Mouse (Mus musculus) kidney, embryonic 16.5 days (tissue): ENCODE data around the gene Tmem132d. TPM values are rescaled to one million over a fixed set of nuclear protein-coding genes. Genes with fewer than 3 reads are reported as not detected.

Source experiments
- ATAC-seq: fragments of 200-750 bp; cut with Nextera tagmentation; 2 replicates; pipeline ENCODE4 v1.8.0; 2017; ENCODE audit warnings: moderate TSS enrichment; ENCODE audit not compliant: low FRiP score, low TSS enrichment
- H3K27ac ChIP-seq: fragments of 300-500 bp; sonication (generic); 2 replicates; pipeline ENCODE4 v1.5.1; 2014; ENCODE audit warnings: low read length
- H3K27me3 ChIP-seq: fragments of 300-500 bp; sonication (generic); 2 replicates; pipeline ENCODE4 v1.6.1; 2014; ENCODE audit warnings: low read length, control low read depth, mixed read lengths; ENCODE audit not compliant: insufficient read depth
- H3K36me3 ChIP-seq: fragments of 300-500 bp; sonication (generic); 2 replicates; pipeline ENCODE4 v1.6.1; 2014; ENCODE audit warnings: low read length, control low read depth, mixed read lengths; ENCODE audit not compliant: insufficient read depth
- H3K4me1 ChIP-seq: fragments of 300-500 bp; sonication (generic); 2 replicates; pipeline ENCODE4 v1.6.1; 2014; ENCODE audit warnings: low read length, control low read depth, mixed read lengths; ENCODE audit not compliant: insufficient read depth
- H3K4me2 ChIP-seq: fragments of 300-500 bp; sonication (generic); replicated peaks from 2 replicates; pipeline ENCODE4 v1.6.1; 2014; ENCODE audit warnings: low read depth, low read length
- H3K4me3 ChIP-seq: fragments of 300-500 bp; sonication (generic); 2 replicates; pipeline ENCODE4 v1.5.1; 2014; ENCODE audit warnings: mild to moderate bottlenecking, low read length
- H3K9ac ChIP-seq: fragments of 300-500 bp; sonication (generic); replicated peaks from 2 replicates; pipeline ENCODE4 v1.6.1; 2014; ENCODE audit warnings: low read length
- H3K9me3 ChIP-seq: fragments of 300-500 bp; sonication (generic); 2 replicates; pipeline ENCODE4 v1.6.1; 2016; ENCODE audit warnings: low read length, control low read depth
- WGBS: fragments of 180-500 bp; shearing (Covaris S2); extraction: QIAGEN DNeasy Blood & Tissue Kit; methylation state at CpG from one replicate; pipeline ENCODE4 v1.1.7; 2014; 5-methylcytosine and 5-hydroxymethylcytosine counted together
- polyA plus RNA-seq: library from polyadenylated mRNA; unstranded; fragments of >200 nt; fragmentation: Nextera tagmentation; extraction: Ambion mirVana; gene quantifications from 2 replicates; pipeline ENCODE4 v1.2.1, GENCODE M21; 2015

The Tmem132d gene
- polyA plus RNA-seq, 1 experiment from 2014 or later = 0.31 TPM

DNA sequence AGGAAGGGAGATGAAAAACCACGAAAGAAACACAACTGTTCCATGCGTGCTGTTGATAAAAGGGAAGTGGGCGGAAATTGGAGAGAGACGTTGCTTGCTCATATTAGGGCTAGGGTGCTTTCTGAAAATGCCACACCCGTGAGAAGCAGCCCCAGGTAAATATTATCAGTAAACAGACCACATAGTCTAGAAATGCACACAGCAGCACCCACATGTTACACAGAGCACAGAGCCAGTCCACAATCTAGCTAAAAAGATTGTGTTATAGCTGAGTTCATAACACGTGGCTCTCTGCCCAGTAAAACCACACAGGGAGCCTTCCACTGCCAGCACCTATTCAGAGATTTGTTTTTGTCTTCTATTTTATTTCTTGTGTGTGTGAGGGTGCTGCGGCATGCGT lies 617.6 kb downstream of the Tmem132d start:
- no peak overlapping the region for H3K4me3 ChIP-seq
- no peaks in the 10 kb centered on the region for H3K36me3 ChIP-seq
- no peaks in the 10 kb centered on the region for H3K27me3 ChIP-seq
- no peak overlapping the region for H3K27ac ChIP-seq
- no peaks in the 10 kb centered on the region for H3K4me1 ChIP-seq
- H3K4me2 ChIP-seq = no peak overlapping the region
- H3K9me3 ChIP-seq = no peaks in the 10 kb centered on the region
- H3K9ac ChIP-seq = no peak overlapping the region
- no peak for ATAC-seq
- 76% methylated on average over 8 of the region's 8 CpGs for WGBS

DNA sequence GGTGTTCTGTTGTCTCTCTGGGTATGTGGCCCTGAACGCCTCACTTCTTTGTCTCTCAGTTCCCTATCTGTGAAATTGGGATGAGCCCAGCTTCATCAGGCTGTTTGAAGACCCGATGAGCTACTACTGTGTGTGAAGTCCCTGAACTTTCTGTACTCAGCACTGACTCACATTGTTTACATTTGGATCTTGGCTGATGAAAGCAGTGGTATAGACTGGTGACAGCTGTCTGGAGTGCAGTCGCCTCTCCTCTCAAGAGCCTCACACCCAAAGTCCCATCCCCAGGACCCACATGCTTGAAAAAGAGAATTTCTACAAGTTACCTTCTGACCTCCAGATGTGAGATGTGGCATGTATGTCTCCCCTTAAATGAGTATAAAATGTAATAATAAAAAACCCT lies 625.5 kb downstream of the Tmem132d start:
- Histone ChIP-seq H3K4me1 (no peaks in the 10 kb centered on the region), H3K36me3 (no peaks in the 10 kb centered on the region), H3K4me2 (no peak overlapping the region), H3K27me3 (no peaks in the 10 kb centered on the region), H3K27ac (no peak overlapping the region), H3K9ac (no peak overlapping the region), H3K9me3 (no peaks in the 10 kb centered on the region), H3K4me3 (no peak overlapping the region)
- 72% methylated on average over 3 of the region's 3 CpGs for WGBS
- ATAC-seq = no peak

- H3K4me2 ChIP-seq = no peak overlapping the region
- ATAC-seq = no peak
- 49% methylated on average over 12 of the region's 12 CpGs for WGBS
- no peaks in the 10 kb centered on the region for H3K9me3 ChIP-seq
- no peak overlapping the region for H3K9ac ChIP-seq
- H3K4me3 ChIP-seq = no peak overlapping the region
- H3K27me3 ChIP-seq = no peaks in the 10 kb centered on the region
- H3K4me1 ChIP-seq = no peaks in the 10 kb centered on the region
- H3K36me3 ChIP-seq = no peaks in the 10 kb centered on the region
- no peak overlapping the region for H3K27ac ChIP-seq
Measured at GRCm38 (mm10) chr5:127806850-127807249, 626.0 kb downstream of the Tmem132d start.

DNA sequence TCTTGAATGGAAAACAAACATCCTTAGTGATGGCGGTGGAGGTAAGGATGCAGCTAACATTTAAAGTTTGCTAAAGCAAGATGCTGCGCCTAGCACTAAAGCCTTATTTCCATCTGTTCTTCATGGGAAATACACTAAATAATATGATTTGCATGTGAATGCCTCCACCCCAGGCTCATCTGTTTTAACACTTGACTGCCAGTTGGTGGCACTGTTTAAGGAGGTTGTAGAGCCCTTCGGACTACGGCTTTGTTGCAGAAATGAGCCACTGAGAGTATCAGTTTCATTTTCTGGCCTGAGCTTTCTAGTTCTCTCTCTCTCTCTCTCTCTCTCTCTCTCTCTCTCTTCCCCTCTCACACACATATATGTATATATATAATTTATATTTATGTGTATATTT lies 632.0 kb downstream of the Tmem132d start:
- no peaks in the 10 kb centered on the region for H3K9me3 ChIP-seq
- no peak overlapping the region for H3K27ac ChIP-seq
- ATAC-seq = no peak
- H3K9ac ChIP-seq = no peak overlapping the region
- H3K4me2 ChIP-seq = no peak overlapping the region
- WGBS = 64% methylated on average over 4 of the region's 4 CpGs
- no peak overlapping the region for H3K4me3 ChIP-seq
- 0 out of 2 replicates have a peak, but pooled peaks cover 2% of the 10 kb centered on the region for H3K27me3 ChIP-seq
- H3K36me3 ChIP-seq = no peaks in the 10 kb centered on the region
- H3K4me1 ChIP-seq = no peaks in the 10 kb centered on the region

- no peak overlapping the region for H3K4me3 ChIP-seq
- no peaks in the 10 kb centered on the region for H3K36me3 ChIP-seq
- no peak for ATAC-seq
- H3K4me2 ChIP-seq = no peak overlapping the region
- no peaks in the 10 kb centered on the region for H3K27me3 ChIP-seq
- H3K9me3 ChIP-seq = no peaks in the 10 kb centered on the region; the same call in 1 of the 2 replicates
- no peaks in the 10 kb centered on the region for H3K4me1 ChIP-seq
- no peak overlapping the region for H3K9ac ChIP-seq
- 46% methylated on average over 5 of the region's 5 CpGs for WGBS
- H3K27ac ChIP-seq = no peak overlapping the region
Measured at GRCm38 (mm10) chr5:127781221-127781620, 651.7 kb downstream of the Tmem132d start.

GRCm38 (mm10) chr5:127775749-127776148 lies 657.1 kb downstream of the Tmem132d start:
- Histone ChIP-seq H3K4me3 (no peak overlapping the region), H3K36me3 (no peaks in the 10 kb centered on the region), H3K27ac (no peak overlapping the region), H3K9ac (no peak overlapping the region), H3K4me2 (no peak overlapping the region), H3K4me1 (no peaks in the 10 kb centered on the region), H3K9me3 (no peaks in the 10 kb centered on the region; the same call in 1 of the 2 replicates), H3K27me3 (no peaks in the 10 kb centered on the region)
- no peak for ATAC-seq
- WGBS = 74% methylated on average over 7 of the region's 7 CpGs

DNA sequence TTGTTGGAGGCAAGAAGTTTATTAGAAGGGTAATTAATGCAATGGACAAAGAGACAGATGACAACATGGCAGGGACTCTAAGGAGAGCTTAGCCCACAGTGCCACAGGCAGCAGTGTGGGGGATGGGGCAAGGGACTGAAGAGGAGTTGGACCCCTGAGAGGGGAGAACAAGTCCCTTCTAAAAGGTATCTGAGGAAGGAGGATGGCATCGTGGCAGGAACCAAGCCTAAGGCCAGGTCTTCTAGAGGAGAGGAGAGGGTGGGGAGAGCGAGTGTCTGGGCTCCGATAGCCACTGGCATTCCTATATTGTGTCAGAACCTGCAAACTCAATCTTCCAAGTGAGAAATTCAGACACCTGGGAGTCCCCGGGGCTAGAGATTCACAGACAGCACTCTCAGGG lies 674.3 kb downstream of the Tmem132d start:
- no peak for ATAC-seq
- Histone ChIP-seq H3K36me3 (no peaks in the 10 kb centered on the region), H3K9me3 (no peaks in the 10 kb centered on the region; the same call in 1 of the 2 replicates), H3K4me2 (no peak overlapping the region), H3K27me3 (no peaks in the 10 kb centered on the region), H3K4me3 (no peak overlapping the region), H3K27ac (no peak overlapping the region), H3K4me1 (no peaks in the 10 kb centered on the region), H3K9ac (no peak overlapping the region)
- WGBS = 74% methylated on average over 4 of the region's 4 CpGs

DNA sequence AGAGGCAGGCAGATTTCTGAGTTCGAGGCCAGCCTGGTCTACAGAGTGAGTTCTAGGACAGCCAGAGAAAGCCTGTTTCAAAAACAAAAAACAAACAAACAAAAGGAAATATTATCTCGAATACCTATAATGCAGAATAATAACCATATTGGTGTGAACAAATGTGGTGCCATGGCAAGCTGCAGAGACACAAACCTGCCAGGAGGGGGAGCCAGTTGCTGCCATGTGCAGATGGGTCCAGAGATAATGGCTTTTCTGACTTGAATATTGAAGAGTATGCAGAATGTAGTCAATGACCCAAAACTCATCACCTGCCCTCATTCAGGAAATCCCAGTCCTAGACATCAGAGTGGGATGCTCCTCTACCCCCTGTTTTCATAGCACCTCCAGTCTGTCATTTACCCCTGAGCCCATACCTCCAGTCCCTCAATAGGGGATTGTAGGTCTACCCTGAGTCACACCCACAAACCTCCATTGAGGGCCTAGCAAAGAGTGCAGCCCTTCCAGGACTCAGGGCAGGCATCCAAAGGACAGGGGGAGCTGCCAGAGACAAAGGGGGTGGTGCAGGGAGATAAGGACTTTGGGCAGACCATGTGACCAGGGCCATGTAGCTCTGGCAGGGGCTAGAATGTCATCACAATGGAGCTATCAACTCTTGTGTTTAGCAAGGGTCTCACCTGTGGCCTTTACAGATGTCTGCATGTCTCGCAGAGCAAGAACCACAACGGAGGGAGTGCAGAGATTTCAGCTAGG lies 676.0 kb downstream of the Tmem132d start:
- Histone ChIP-seq H3K4me1 (no peaks in the 10 kb centered on the region), H3K4me3 (no peak overlapping the region), H3K27ac (no peak overlapping the region), H3K9ac (no peak overlapping the region), H3K9me3 (no peaks in the 10 kb centered on the region; the same call in 1 of the 2 replicates), H3K4me2 (no peak overlapping the region), H3K27me3 (no peaks in the 10 kb centered on the region), H3K36me3 (no peaks in the 10 kb centered on the region)
- WGBS = 83% methylated on average over 4 of the region's 4 CpGs
- no peak for ATAC-seq

DNA sequence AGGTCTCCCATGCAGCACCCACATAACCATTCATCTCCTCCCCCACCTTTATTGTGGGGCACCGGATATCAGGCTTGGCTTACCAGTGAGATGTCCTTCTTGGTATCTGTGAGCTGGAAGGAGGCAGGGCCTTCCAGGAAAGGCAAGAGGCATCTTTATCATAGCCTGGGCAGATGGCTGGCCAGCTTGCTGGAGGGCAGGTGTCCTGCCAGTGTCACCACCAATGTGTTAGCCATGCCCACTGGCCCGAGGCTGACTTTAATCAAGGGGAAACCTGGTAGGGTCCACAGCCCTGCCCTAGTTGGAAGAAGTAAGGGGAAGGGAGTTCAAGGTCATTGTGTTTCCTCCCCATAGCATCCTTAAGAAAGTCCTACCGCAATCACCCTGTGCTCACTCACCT lies 676.9 kb downstream of the Tmem132d start:
- H3K27me3 ChIP-seq = no peaks in the 10 kb centered on the region
- WGBS = 84% methylated on average over 3 of the region's 3 CpGs
- H3K4me3 ChIP-seq = no peak overlapping the region
- H3K36me3 ChIP-seq = no peaks in the 10 kb centered on the region
- ATAC-seq = no peak
- H3K9me3 ChIP-seq = no peaks in the 10 kb centered on the region; the same call in 1 of the 2 replicates
- no peak overlapping the region for H3K27ac ChIP-seq
- no peak overlapping the region for H3K9ac ChIP-seq
- H3K4me1 ChIP-seq = no peaks in the 10 kb centered on the region
- H3K4me2 ChIP-seq = no peak overlapping the region

- no peaks in the 10 kb centered on the region; the same call in 1 of the 2 replicates for H3K9me3 ChIP-seq
- no peaks in the 10 kb centered on the region for H3K4me1 ChIP-seq
- H3K27me3 ChIP-seq = no peaks in the 10 kb centered on the region
- no peak overlapping the region for H3K4me3 ChIP-seq
- no peak overlapping the region for H3K9ac ChIP-seq
- no peaks in the 10 kb centered on the region for H3K36me3 ChIP-seq
- no peak overlapping the region for H3K4me2 ChIP-seq
- H3K27ac ChIP-seq = no peak overlapping the region
- ATAC-seq = no peak
- WGBS = 80% methylated on average over 4 of the region's 4 CpGs
Measured at GRCm38 (mm10) chr5:127755594-127755993, 677.3 kb downstream of the Tmem132d start.
